Mouse (Mus musculus) frontal cortex, postnatal 10 days (tissue): ENCODE data around the gene Scgb1b7.
"Not testable (repeated sequence)": the region's sequence is repeated elsewhere in the genome, so short reads cannot be mapped to it uniquely, and the experiment has no call there.

Experiments
- DNase-seq, 2 experiments: peaks; one replicate each; pipeline ENCODE4 v3.0.0; 2022; ENCODE audit warnings: low spot score in 2 of 2, mixed read lengths in 1 of 2

Gene Scgb1b7

GRCm38 (mm10) chr7:31712365-31712764, at the start of gene Scgb1b7:
Gene Scgb1b7 (plus strand): TSS chr7:31712665.
- not testable (repeated sequence) for DNase-seq

GRCm38 (mm10) chr7:31705657-31706056, 6.8 kb upstream of the Scgb1b7 start, which contains the start of gene Scgb2b7:
Gene Scgb2b7 (minus strand): TSS chr7:31705757.
- DNase-seq, result not testable (repeated sequence)
